Comparison of ENCODE assay signal across 8 mouse cellular contexts in the genomic region with DNA sequence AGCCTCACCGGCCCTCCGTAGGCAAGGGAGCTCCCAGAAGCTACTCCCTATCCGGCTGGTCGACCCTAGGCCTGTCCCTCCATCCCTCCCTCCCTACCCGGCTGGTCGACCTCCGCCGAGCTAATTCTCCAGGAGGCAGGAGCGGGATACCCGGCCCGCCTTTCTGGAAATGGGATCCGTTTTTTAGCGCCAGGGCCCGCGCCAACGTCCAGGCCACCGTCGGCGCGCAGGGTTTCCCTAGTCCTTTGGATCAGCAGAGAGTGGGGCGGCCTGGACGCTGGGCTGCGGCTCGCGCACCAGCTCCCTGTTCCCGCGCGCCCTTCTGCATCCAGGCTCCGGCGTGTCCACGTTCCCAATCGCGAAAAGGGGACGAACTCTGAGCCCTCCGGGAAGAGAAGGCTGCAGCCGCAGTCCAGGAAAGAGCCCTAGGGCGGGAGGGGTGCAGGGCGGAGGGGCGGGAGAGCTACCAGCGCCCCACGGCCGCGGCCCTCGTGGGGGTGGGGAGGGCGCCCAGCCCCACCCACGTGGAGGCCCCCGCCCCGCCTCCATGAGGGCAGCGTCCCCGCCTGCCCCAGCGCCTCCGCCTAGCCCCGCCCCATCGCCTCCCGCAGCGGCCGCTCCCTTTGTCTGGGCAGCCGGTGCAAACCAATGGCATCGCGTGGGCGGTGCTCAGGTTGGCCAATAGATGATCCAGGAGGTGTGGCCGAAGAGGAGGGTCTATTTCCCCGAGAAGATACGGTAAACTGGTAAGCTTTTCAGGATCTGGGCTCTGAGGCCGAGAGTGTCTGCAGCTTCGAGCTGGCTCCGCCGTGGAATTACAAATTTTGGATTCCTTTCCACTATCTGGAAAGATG. TPM values are rescaled to one million over a fixed set of nuclear protein-coding genes. Genes with fewer than 3 reads are reported as not detected.
A peak's percentile ranks its signal among the peaks of the same experiment; 100 is the strongest.
DNase-seq lines count a peak whose midpoint lies in the region; ATAC-seq and TF ChIP-seq lines count a peak whose summit lies in the region.

No protein-coding gene starts in this region.

- peak; percentile 89 for ATAC-seq in cerebellum, adult (ENCODE audit: insufficient number of reproducible peaks, low FRiP score, low TSS enrichment)
- peak; percentile 94 for ATAC-seq in forebrain, embryonic 12.5 days (ENCODE audit: low FRiP score)
- peak; percentile 92 for ATAC-seq in heart, embryonic 16.5 days (replicated peaks; ENCODE audit: extremely low read depth, insufficient read depth, low FRiP score)
- ATAC-seq in liver, embryonic 13.5 days (ENCODE audit: low read depth) = peak; percentile 94
- peak; percentile 93 for ATAC-seq in stomach, embryonic 14.5 days (ENCODE audit: insufficient number of reproducible peaks, insufficient read depth, low FRiP score, low read depth)

- peak; percentile 99 to 100 for DNase-seq in kidney, postnatal 25 days
- DNase-seq in liver, embryonic 13.5 days = peak; percentile 91
- DNase-seq in natural killer cell, adult 2 months (ENCODE audit: low spot score in 2 of 2) = peak; percentile 80 to 86

- no peaks in the 10 kb centered on the region for H3K9me3 ChIP-seq in E14TG2a.4 (ENCODE audit: low read length)
- H3K9me3 ChIP-seq in forebrain, embryonic 12.5 days = no peaks in the 10 kb centered on the region
- no peaks in the 10 kb centered on the region for H3K9me3 ChIP-seq in heart, embryonic 16.5 days (replicated peaks; ENCODE audit: control insufficient read depth, low read length)
- no peaks in the 10 kb centered on the region for H3K9me3 ChIP-seq in liver, embryonic 13.5 days (replicated peaks)
- H3K9me3 ChIP-seq in stomach, embryonic 14.5 days (ENCODE audit: control insufficient read depth, low read depth, low read length) = no peaks in the 10 kb centered on the region

- peak overlapping the region; percentile 99 for H3K4me2 ChIP-seq in forebrain, embryonic 12.5 days
- H3K4me2 ChIP-seq in heart, embryonic 16.5 days (ENCODE audit: low read depth, low read length) = peak overlapping the region; percentile 95
- peak overlapping the region; percentile 79 for H3K4me2 ChIP-seq in liver, embryonic 13.5 days
- H3K4me2 ChIP-seq in stomach, embryonic 14.5 days (replicated peaks; ENCODE audit: low read depth, low read length) = peak overlapping the region; percentile 94

- under 1% methylated on average over 67 of the region's 68 CpGs for WGBS in forebrain, embryonic 12.5 days
- WGBS in heart, embryonic 16.5 days = under 1% methylated on average over 65 of the region's 68 CpGs
- under 1% methylated on average over 68 of the region's 68 CpGs for WGBS in liver, embryonic 13.5 days (ENCODE audit: insufficient replicate concordance)
- WGBS in stomach, embryonic 14.5 days = 1% methylated on average over 67 of the region's 68 CpGs

- peak overlapping the region; percentile 99 for H3K9ac ChIP-seq in forebrain, embryonic 12.5 days
- peak overlapping the region; percentile 79 for H3K9ac ChIP-seq in heart, embryonic 16.5 days (ENCODE audit: low read length)
- peak overlapping the region; percentile 71 for H3K9ac ChIP-seq in liver, embryonic 13.5 days
- peak overlapping the region; percentile 99 for H3K9ac ChIP-seq in stomach, embryonic 14.5 days (replicated peaks; ENCODE audit: low read depth, low read length)

- H3K4me1 ChIP-seq in E14TG2a.4 (replicated peaks; ENCODE audit: low read depth, low read length) = peaks cover 67% of the 10 kb centered on the region
- H3K4me1 ChIP-seq in forebrain, embryonic 12.5 days = peaks cover 35% of the 10 kb centered on the region
- peaks cover 25% of the 10 kb centered on the region for H3K4me1 ChIP-seq in heart, embryonic 16.5 days (ENCODE audit: control insufficient read depth, insufficient read depth, low read length)
- peaks cover 43% of the 10 kb centered on the region for H3K4me1 ChIP-seq in liver, embryonic 13.5 days (replicated peaks)
- peaks cover 32% of the 10 kb centered on the region for H3K4me1 ChIP-seq in stomach, embryonic 14.5 days (ENCODE audit: control insufficient read depth, insufficient read depth, low read length)

- H3K27me3 ChIP-seq in E14TG2a.4 (ENCODE audit: insufficient read depth, low read length) = peaks cover 52% of the 10 kb centered on the region
- 0 out of 2 replicates have a peak, but pooled peaks cover 7% of the 10 kb centered on the region for H3K27me3 ChIP-seq in forebrain, embryonic 12.5 days
- H3K27me3 ChIP-seq in heart, embryonic 16.5 days (ENCODE audit: control insufficient read depth, insufficient read depth, low read length) = no peaks in the 10 kb centered on the region
- H3K27me3 ChIP-seq in liver, embryonic 13.5 days = peaks cover 72% of the 10 kb centered on the region
- H3K27me3 ChIP-seq in stomach, embryonic 14.5 days (ENCODE audit: control insufficient read depth, insufficient read depth, low read length) = no peaks in the 10 kb centered on the region

- H3K27ac ChIP-seq in forebrain, embryonic 12.5 days = peak overlapping the region; percentile 97
- peak overlapping the region; percentile 95 for H3K27ac ChIP-seq in heart, embryonic 16.5 days (ENCODE audit: low read length)
- peak overlapping the region; percentile 76 for H3K27ac ChIP-seq in liver, embryonic 13.5 days
- peak overlapping the region; percentile 97 for H3K27ac ChIP-seq in stomach, embryonic 14.5 days (ENCODE audit: low read length)

- no peaks in the 10 kb centered on the region for H3K36me3 ChIP-seq in E14TG2a.4 (ENCODE audit: insufficient read depth, low read length)
- peaks cover 3% of the 10 kb centered on the region for H3K36me3 ChIP-seq in forebrain, embryonic 12.5 days (replicated peaks)
- H3K36me3 ChIP-seq in heart, embryonic 16.5 days (ENCODE audit: control insufficient read depth, insufficient read depth) = no peaks in the 10 kb centered on the region
- H3K36me3 ChIP-seq in liver, embryonic 13.5 days = 0 out of 2 replicates have a peak, but pooled peaks cover 2% of the 10 kb centered on the region
- 0 out of 2 replicates have a peak, but pooled peaks cover 4% of the 10 kb centered on the region for H3K36me3 ChIP-seq in stomach, embryonic 14.5 days (ENCODE audit: control insufficient read depth, insufficient read depth, low read length)

- no peak for TF ChIP-seq CTCF in E14TG2a.4 (conservative IDR thresholded peaks at IDR 0.05; ENCODE audit: low read length)

- peak overlapping the region; percentile 89 for H3K4me3 ChIP-seq in E14TG2a.4 (replicated peaks; ENCODE audit: low read length)
- H3K4me3 ChIP-seq in forebrain, embryonic 12.5 days (replicated peaks) = peak overlapping the region; percentile 90
- H3K4me3 ChIP-seq in heart, embryonic 16.5 days (ENCODE audit: low read length) = peak overlapping the region; percentile 61
- H3K4me3 ChIP-seq in liver, embryonic 13.5 days (replicated peaks) = peak overlapping the region; percentile 66
- H3K4me3 ChIP-seq in stomach, embryonic 14.5 days (ENCODE audit: low read depth, low read length) = peak overlapping the region; percentile 66

RNA-seq across cellular contexts. Expression of gene Slc38a10, which starts 38.5 kb away (rescaled TPM):
- 88.6 and 91.3 TPM in 2 replicates for polyA plus RNA-seq in forebrain, embryonic 12.5 days (2016; fragmentation: Nextera tagmentation; extraction: Ambion mirVana)
- 87.3 and 93.5 TPM in 2 replicates for polyA plus RNA-seq in heart, embryonic 16.5 days (2015; fragmentation: Nextera tagmentation; extraction: Ambion mirVana)
- polyA plus RNA-seq in liver, embryonic 13.5 days (2015; fragmentation: Nextera tagmentation; extraction: Ambion mirVana) = 35.5 and 38.3 TPM in 2 replicates
- 68.4 and 71.1 TPM in 2 replicates for polyA plus RNA-seq in stomach, embryonic 14.5 days (2014; fragmentation: Nextera tagmentation; extraction: Ambion mirVana)

RNA-seq across cellular contexts. Expression of gene Bahcc1, which starts 43.1 kb away (rescaled TPM):
- polyA plus RNA-seq in forebrain, embryonic 12.5 days (2016; fragmentation: Nextera tagmentation; extraction: Ambion mirVana) = 23.5 and 24.0 TPM in 2 replicates
- polyA plus RNA-seq in heart, embryonic 16.5 days (2015; fragmentation: Nextera tagmentation; extraction: Ambion mirVana) = 4.6 and 4.7 TPM in 2 replicates
- polyA plus RNA-seq in liver, embryonic 13.5 days (2015; fragmentation: Nextera tagmentation; extraction: Ambion mirVana) = 1.3 and 1.4 TPM in 2 replicates
- polyA plus RNA-seq in stomach, embryonic 14.5 days (2014; fragmentation: Nextera tagmentation; extraction: Ambion mirVana) = 12.2 and 13.4 TPM in 2 replicates

Comparison
In these comparisons a context has a peak if more than half of its experiments do, and no peak if none do; other contexts are left out.
1. Peak in every context shown above with its lines: DNase-seq, ATAC-seq, H3K4me3 ChIP-seq and H3K27ac ChIP-seq.